Mouse (Mus musculus) intestine, postnatal 0 days (tissue): ENCODE data around the gene Abl1. TPM values are rescaled to one million over a fixed set of nuclear protein-coding genes. Genes with fewer than 3 reads are reported as not detected.

Experiments
- ATAC-seq: fragments of 200-750 bp; cut with Nextera tagmentation; 2 replicates; pipeline ENCODE4 v1.8.0; 2017; ENCODE audit warnings: mild to moderate bottlenecking, moderate TSS enrichment, moderate library complexity
- H3K27ac ChIP-seq: fragments of 300-500 bp; sonication (generic); 2 replicates; pipeline ENCODE4 v1.5.1; 2014; ENCODE audit warnings: mild to moderate bottlenecking, low read depth, low read length, moderate library complexity
- H3K27me3 ChIP-seq: fragments of 300-500 bp; sonication (generic); replicated peaks from 2 replicates; pipeline ENCODE4 v1.6.1; 2014; ENCODE audit warnings: low read length, mixed read lengths; ENCODE audit not compliant: control insufficient read depth, insufficient read depth
- H3K36me3 ChIP-seq: fragments of 300-500 bp; sonication (generic); 2 replicates; pipeline ENCODE4 v1.6.1; 2014; ENCODE audit warnings: mild to moderate bottlenecking, moderate library complexity; ENCODE audit not compliant: control insufficient read depth, insufficient read depth
- H3K4me1 ChIP-seq: fragments of 300-500 bp; sonication (generic); replicated peaks from 2 replicates; pipeline ENCODE4 v1.6.1; 2014; ENCODE audit warnings: antibody characterized with exemption, low read length, mixed read lengths; ENCODE audit not compliant: control insufficient read depth, insufficient read depth
- H3K4me2 ChIP-seq: fragments of 300-500 bp; sonication (generic); replicated peaks from 2 replicates; pipeline ENCODE4 v1.6.1; 2014; ENCODE audit warnings: low read depth, mild to moderate bottlenecking, moderate library complexity
- H3K4me3 ChIP-seq: fragments of 300-500 bp; sonication (generic); 2 replicates; pipeline ENCODE4 v1.5.1; 2014; ENCODE audit warnings: low read depth, low read length
- H3K9ac ChIP-seq: fragments of 300-500 bp; sonication (generic); 2 replicates; pipeline ENCODE4 v1.6.1; 2014; ENCODE audit warnings: mild to moderate bottlenecking, low read depth, low read length
- H3K9me3 ChIP-seq: fragments of 300-500 bp; sonication (generic); 2 replicates; pipeline ENCODE4 v1.6.1; 2016; ENCODE audit warnings: mixed run types; ENCODE audit not compliant: control insufficient read depth
- CTCF ChIP-seq: sonication (generic); IDR thresholded peaks from 2 replicates; pipeline ENCODE4 v1.5.1; 2016; ENCODE audit warnings: low read depth, mild to moderate bottlenecking, control low read depth, antibody characterized with exemption, moderate library complexity
- WGBS: fragments of 180-500 bp; shearing (Covaris S2); extraction: QIAGEN DNeasy Blood & Tissue Kit; methylation state at CpG from one replicate; pipeline ENCODE4 v1.1.7; 2014; 5-methylcytosine and 5-hydroxymethylcytosine counted together
- polyA plus RNA-seq: library from polyadenylated mRNA; unstranded; fragments of >200 nt; fragmentation: Nextera tagmentation; extraction: Ambion mirVana; gene quantifications from 2 replicates; pipeline ENCODE4 v1.2.1, GENCODE M21; 2015

Gene Abl1
- polyA plus RNA-seq, 1 experiment from 2014 or later, result 13.4 TPM

DNA sequence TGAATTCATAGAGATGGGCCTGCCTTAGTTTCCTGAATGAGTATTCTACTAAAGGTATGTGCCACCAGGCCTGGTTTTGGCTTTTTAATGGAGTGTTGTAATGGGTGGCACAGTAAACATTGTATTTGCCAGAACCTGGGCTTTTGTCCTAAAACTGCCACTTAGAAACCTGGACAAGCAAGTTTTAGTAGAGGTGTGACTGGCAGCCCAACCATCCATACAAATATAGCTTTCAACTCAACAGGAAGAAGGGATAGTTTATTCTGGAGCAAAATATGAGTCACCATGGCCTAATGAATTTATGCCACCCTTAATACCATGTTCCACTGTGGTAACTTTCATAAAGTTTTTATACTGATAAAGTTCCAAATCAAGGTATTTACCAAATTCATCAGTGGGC is 15.1 kb downstream of the Abl1 start:
- Histone ChIP-seq H3K4me2 (no peak overlapping the region), H3K4me3 (no peak overlapping the region), H3K9ac (no peak overlapping the region), H3K27ac (peak overlapping the region; percentile 84), H3K4me1 (0 out of 2 replicates have a peak, but pooled peaks cover 7% of the 10 kb centered on the region), H3K27me3 (no peaks in the 10 kb centered on the region), H3K9me3 (no peaks in the 10 kb centered on the region), H3K36me3 (peaks cover 3% of the 10 kb centered on the region; the same call in 1 of the 2 replicates)
- no peak for TF ChIP-seq CTCF
- no peak for ATAC-seq

DNA sequence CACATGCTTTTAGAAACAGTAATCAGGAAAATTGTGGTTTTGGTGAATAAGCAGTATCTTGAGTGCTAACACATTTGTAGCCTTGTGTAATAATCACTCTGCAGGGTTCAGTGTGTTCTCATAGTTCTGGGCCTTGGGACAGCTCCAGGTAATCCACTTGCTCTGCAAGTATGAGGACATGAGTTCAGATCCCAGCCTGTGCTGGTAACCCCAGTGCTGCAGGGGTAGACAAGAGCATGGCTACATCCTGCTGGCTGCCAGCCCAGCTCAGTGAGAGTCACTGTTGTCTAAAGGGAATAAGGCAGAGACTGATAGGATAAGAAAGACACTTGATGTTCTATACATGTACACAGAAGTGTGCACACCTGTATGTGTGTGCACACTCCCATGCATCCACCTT is 17.7 kb downstream of the Abl1 start:
- Histone ChIP-seq H3K36me3 (peaks cover 3% of the 10 kb centered on the region; the same call in 1 of the 2 replicates), H3K4me3 (no peak overlapping the region), H3K9ac (no peak overlapping the region), H3K4me2 (no peak overlapping the region), H3K4me1 (0 out of 2 replicates have a peak, but pooled peaks cover 7% of the 10 kb centered on the region), H3K27me3 (no peaks in the 10 kb centered on the region), H3K27ac (no peak overlapping the region), H3K9me3 (no peaks in the 10 kb centered on the region)
- TF ChIP-seq CTCF, result no peak
- no peak for ATAC-seq

DNA sequence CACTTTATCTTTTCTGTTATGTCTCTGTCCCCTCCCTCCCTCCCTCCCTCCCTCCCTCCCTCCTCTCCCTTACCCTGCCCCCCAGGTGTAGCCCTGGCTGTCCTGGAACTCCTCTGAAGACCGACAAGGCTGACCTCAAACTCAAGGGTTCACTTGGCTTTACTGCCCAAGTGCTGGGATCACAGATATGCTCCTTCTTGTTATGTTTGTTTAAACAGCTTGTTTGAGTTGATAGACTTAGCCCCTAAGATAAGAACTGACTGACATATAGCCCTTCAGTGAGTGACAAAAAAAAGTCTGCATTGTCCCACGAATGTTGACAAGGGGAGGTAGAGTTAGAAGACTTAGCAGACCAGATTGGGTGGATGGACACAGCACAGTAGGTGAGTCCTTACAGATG is 18.4 kb downstream of the Abl1 start:
- H3K4me2 ChIP-seq, result no peak overlapping the region
- H3K4me1 ChIP-seq, result 0 out of 2 replicates have a peak, but pooled peaks cover 7% of the 10 kb centered on the region
- peak overlapping the region; percentile 9 for H3K27ac ChIP-seq
- 28% methylated on average over 2 of the region's 2 CpGs for WGBS
- ATAC-seq, result peak; percentile 37
- no peaks in the 10 kb centered on the region for H3K9me3 ChIP-seq
- H3K4me3 ChIP-seq, result no peak overlapping the region
- no peaks in the 10 kb centered on the region for H3K27me3 ChIP-seq
- no peak overlapping the region for H3K9ac ChIP-seq
- TF ChIP-seq CTCF, result no peak
- peaks cover 3% of the 10 kb centered on the region; the same call in 1 of the 2 replicates for H3K36me3 ChIP-seq

DNA sequence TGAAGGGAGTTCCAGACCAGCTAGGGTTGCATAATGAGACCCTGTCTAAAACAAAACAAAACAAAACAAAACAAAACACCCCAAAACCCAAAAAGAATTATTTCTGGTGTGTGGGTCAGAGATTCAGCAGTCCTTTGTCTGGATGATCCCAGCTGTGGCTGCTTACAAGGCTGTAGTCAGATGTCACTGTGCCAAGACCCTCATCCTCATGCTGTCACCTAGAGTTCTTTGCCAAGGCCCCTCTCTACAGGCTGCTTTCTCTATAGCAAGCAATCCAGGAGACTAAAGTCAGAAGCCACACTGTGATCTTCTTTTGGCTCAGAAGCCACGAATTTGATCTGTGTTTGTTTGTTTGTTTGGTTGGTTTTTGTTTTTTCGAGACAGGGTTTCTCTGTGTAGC is 24.5 kb downstream of the Abl1 start:
- H3K36me3 ChIP-seq, result peaks cover 7% of the 10 kb centered on the region
- TF ChIP-seq CTCF, result no peak
- no peaks in the 10 kb centered on the region for H3K9me3 ChIP-seq
- WGBS, result 81% methylated on average over 2 of the region's 2 CpGs
- no peak overlapping the region for H3K27ac ChIP-seq
- H3K9ac ChIP-seq, result no peak overlapping the region
- no peak overlapping the region for H3K4me2 ChIP-seq
- no peaks in the 10 kb centered on the region for H3K27me3 ChIP-seq
- no peaks in the 10 kb centered on the region for H3K4me1 ChIP-seq
- H3K4me3 ChIP-seq, result no peak overlapping the region
- no peak for ATAC-seq

DNA sequence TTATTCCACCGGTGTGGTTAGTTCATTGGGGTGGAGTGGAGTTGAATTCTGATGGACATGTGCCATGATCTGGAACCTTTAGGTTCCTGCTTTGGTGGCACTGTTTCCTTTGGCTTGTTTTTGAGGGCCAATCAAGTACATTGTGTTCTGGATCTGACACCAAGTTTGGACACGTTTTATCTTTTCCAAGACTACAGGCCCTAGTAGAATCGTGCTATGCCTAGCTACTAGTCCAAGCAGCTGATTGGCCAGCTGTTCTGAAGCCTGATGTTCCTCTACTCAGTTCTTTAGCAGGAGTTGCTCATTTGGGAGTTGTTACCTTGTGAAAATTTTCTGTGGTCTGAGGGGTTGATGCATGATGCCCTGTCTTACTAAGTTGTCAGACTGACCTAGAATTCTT is 25.6 kb downstream of the Abl1 start:
- Histone ChIP-seq H3K4me1 (no peaks in the 10 kb centered on the region), H3K4me2 (no peak overlapping the region), H3K27me3 (no peaks in the 10 kb centered on the region), H3K9ac (no peak overlapping the region), H3K9me3 (no peaks in the 10 kb centered on the region), H3K4me3 (no peak overlapping the region), H3K36me3 (peaks cover 7% of the 10 kb centered on the region; the same call in 1 of the 2 replicates), H3K27ac (no peak overlapping the region)
- TF ChIP-seq CTCF, result no peak
- WGBS, result 85% methylated on average over 3 of the region's 3 CpGs
- ATAC-seq, result no peak

DNA sequence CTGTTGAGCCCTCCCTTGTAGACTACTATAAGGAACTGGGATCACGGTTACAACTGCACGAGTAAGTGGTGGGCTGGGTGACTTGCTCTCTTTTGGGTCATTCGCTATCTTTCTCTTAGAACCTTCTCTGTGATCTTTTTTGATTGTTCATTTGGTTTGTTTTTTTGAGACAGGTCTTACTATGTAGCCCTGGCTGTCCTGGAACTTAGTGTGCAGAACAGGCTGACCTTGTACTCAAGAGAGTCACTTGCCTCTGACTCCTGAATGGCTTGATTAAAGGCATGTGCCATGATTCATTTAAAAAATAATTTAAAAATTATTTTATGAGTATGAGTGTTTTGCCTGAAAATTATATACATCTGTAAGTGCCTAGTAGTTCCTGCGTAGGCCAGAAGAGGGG is 26.6 kb downstream of the Abl1 start:
- Histone ChIP-seq H3K4me1 (no peaks in the 10 kb centered on the region), H3K27ac (no peak overlapping the region), H3K36me3 (peaks cover 7% of the 10 kb centered on the region; the same call in 1 of the 2 replicates), H3K9ac (no peak overlapping the region), H3K4me2 (no peak overlapping the region), H3K27me3 (no peaks in the 10 kb centered on the region), H3K4me3 (no peak overlapping the region), H3K9me3 (no peaks in the 10 kb centered on the region)
- 97% methylated on average over 4 of the region's 4 CpGs for WGBS
- TF ChIP-seq CTCF, result peak; percentile 27
- no peak for ATAC-seq

DNA sequence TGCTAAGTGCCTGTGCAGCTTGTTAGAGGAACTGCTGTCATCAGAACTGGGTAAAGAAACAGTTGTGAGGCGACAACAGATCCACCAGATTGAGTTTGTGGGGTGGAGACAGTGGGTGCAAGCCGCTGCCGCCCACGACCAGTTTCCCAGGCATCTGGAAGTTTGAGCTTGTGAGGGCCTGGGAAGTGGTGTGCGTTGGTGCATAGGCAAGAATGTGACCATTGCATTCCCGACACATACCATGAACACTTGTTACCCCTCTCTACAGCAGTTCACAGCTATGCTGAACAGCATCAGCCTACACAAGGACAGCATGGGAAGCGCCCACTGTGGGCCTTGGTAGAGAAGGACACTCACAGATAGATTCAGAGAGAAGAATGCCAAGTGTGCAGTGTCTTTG is 27.8 kb downstream of the Abl1 start:
- Histone ChIP-seq H3K4me2 (no peak overlapping the region), H3K4me1 (0 out of 2 replicates have a peak, but pooled peaks cover 5% of the 10 kb centered on the region), H3K9ac (no peak overlapping the region), H3K27ac (no peak overlapping the region), H3K36me3 (peaks cover 7% of the 10 kb centered on the region; the same call in 1 of the 2 replicates), H3K4me3 (no peak overlapping the region), H3K9me3 (no peaks in the 10 kb centered on the region), H3K27me3 (no peaks in the 10 kb centered on the region)
- ATAC-seq, result no peak
- 90% methylated on average over 7 of the region's 7 CpGs for WGBS
- no peak for TF ChIP-seq CTCF
